Mouse (Mus musculus): Measurements from ENCODE around the gene Krtap9-5. TPM values are rescaled to one million over a fixed set of nuclear protein-coding genes. Genes with fewer than 3 reads are reported as not detected.

The Krtap9-5 gene
- polyA plus RNA-seq, 1 experiment from 2014 or later, result not detected

GRCm38 (mm10) chr11:99988530-99988929 lies 40.3 kb downstream of the Krtap9-5 start:
- no peak for ATAC-seq (replicated peaks; ENCODE audit: low FRiP score)
- peaks cover 3% of the 10 kb centered on the region; the same call in 1 of the 2 replicates for H3K4me1 ChIP-seq
- H3K4me2 ChIP-seq, result no peak overlapping the region
- H3K27me3 ChIP-seq, result peaks cover 15% of the 10 kb centered on the region
- H3K9me3 ChIP-seq (replicated peaks), result no peaks in the 10 kb centered on the region
- no peak overlapping the region for H3K27ac ChIP-seq
- H3K9ac ChIP-seq, result no peak overlapping the region
- 88% methylated on average over 3 of the region's 3 CpGs for WGBS
- no peak overlapping the region for H3K4me3 ChIP-seq (replicated peaks)
- no peaks in the 10 kb centered on the region for H3K36me3 ChIP-seq

DNA sequence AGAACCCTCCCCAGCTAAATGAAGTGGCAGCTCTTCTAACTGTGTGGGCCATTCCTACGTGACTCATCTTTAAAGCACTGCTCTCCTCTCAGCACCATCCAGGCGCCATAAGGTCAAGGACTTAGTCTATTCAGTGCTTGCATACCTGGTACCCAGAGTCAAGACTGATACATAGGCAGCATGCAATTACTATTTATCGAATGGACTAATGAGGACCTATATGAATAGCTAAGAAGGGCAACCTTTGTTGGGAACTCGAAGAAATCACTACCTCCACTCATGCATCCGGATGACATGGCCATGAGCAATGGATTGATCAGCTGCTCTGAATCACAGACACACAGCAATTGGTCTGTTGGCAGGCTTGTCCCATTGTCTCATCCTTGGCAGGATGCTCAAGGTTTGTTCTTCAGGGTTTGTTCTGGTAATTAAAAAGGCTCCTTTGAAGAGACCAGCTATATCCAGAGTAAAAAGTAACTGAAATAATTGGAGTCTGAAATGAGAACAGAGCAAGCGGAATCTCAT lies 41.7 kb downstream of the Krtap9-5 start:
- WGBS, result 83% methylated on average over 6 of the region's 6 CpGs
- Histone ChIP-seq H3K4me1 (peaks cover 7% of the 10 kb centered on the region; the same call in 1 of the 2 replicates), H3K27ac (no peak overlapping the region), H3K9me3 (replicated peaks) (no peaks in the 10 kb centered on the region), H3K4me2 (no peak overlapping the region), H3K4me3 (replicated peaks) (no peak overlapping the region), H3K27me3 (peaks cover 22% of the 10 kb centered on the region), H3K36me3 (no peaks in the 10 kb centered on the region), H3K9ac (no peak overlapping the region)
- no peak for ATAC-seq (replicated peaks; ENCODE audit: low FRiP score)

DNA sequence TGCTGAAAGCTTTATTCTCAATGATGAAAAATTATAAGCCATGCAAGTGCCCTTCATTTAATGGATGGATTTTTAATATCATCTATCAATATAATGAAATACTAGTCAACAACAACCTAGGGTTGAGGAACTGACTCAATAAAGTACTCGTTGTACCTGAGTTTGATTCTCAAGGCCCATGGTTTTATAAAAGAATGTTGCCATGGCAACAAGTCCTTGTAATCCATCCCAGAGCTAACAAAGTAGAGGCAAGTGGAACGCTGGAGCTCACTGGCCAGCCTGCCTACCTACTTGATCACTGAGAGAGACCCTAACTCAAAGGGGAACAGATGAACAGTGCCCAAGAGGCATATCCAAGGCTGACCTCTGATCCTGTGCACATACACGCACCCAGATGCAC lies 42.3 kb downstream of the Krtap9-5 start:
- Histone ChIP-seq H3K9me3 (replicated peaks) (no peaks in the 10 kb centered on the region), H3K36me3 (no peaks in the 10 kb centered on the region), H3K27me3 (peaks cover 21% of the 10 kb centered on the region), H3K4me3 (replicated peaks) (no peak overlapping the region), H3K4me2 (no peak overlapping the region), H3K4me1 (peaks cover 7% of the 10 kb centered on the region; the same call in 1 of the 2 replicates), H3K27ac (no peak overlapping the region), H3K9ac (no peak overlapping the region)
- WGBS, result 87% methylated on average over 3 of the region's 3 CpGs
- ATAC-seq (replicated peaks; ENCODE audit: low FRiP score), result no peak

DNA sequence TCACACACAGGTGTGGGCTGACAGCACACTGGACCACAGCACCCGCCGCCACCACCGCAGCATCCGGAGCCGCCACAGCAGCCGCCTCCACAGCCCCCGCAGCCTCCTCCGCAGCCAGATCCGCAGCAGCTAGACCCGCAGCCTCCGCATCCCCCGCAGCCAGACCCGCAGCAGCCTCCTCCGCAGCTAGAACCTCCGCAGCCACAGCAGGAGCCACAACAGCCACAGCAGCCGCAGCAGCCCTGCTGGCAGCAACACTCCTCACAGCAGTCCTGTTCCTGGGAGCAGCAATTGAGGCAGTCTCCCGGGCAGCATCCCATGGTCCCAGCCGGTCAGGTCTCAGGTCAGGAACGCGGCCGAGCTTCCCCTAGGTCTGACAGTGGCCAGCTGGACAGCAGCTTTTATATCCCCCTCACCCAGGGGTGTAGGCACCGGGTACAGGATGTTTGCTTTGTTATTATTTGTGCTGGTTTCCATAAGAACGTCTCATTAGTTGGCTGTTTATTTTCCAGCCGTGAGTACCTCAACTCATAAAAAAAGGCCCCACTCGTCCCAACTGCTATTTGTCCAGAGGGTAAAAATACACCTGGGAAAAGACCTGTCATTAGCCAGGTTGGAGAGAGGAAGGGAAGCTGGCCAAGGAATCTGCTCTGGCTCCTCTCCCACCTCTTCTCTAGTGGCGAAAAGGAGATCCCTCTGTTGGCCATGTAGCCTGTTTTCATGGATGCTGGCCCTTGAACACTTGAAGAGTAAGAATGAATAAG lies 45.5 kb downstream of the Krtap9-5 start, which contains the start of gene Krtap17-1:
Krtap17-1 (minus strand) TSS at position 375 of the 764 bp plus-strand sequence.
- Histone ChIP-seq H3K27ac (no peak within 1 kb of the TSS), H3K4me3 (replicated peaks) (0 out of 2 replicates have a peak within 1 kb of the TSS, but pooled peaks have one; percentile 7), H3K9me3 (replicated peaks) (no peaks in the 10 kb centered on the region), H3K4me1 (peaks cover 7% of the 10 kb centered on the region; the same call in 1 of the 2 replicates), H3K27me3 (peaks cover 21% of the 10 kb centered on the region), H3K36me3 (no peaks in the 10 kb centered on the region), H3K4me2 (peak within 1 kb of the TSS; percentile 41), H3K9ac (no peak within 1 kb of the TSS)
- WGBS, result 11% methylated on average over 26 of the region's 26 CpGs
- ATAC-seq (replicated peaks; ENCODE audit: low FRiP score), result no peak

- no peak overlapping the region for H3K4me2 ChIP-seq
- peaks cover 7% of the 10 kb centered on the region; the same call in 1 of the 2 replicates for H3K4me1 ChIP-seq
- H3K36me3 ChIP-seq, result no peaks in the 10 kb centered on the region
- 38% methylated on average over 4 of the region's 4 CpGs for WGBS
- H3K27me3 ChIP-seq, result peaks cover 21% of the 10 kb centered on the region
- no peak for ATAC-seq (replicated peaks; ENCODE audit: low FRiP score)
- H3K9me3 ChIP-seq (replicated peaks), result no peaks in the 10 kb centered on the region
- no peak overlapping the region for H3K4me3 ChIP-seq (replicated peaks)
- H3K9ac ChIP-seq, result no peak overlapping the region
- H3K27ac ChIP-seq, result no peak overlapping the region
These were observed 46.0 kb downstream of the Krtap9-5 start for GRCm38 (mm10) chr11:99994384-99994661.

- Histone ChIP-seq H3K27me3 (peaks cover 5% of the 10 kb centered on the region), H3K4me3 (replicated peaks) (no peak overlapping the region), H3K36me3 (no peaks in the 10 kb centered on the region), H3K9me3 (replicated peaks) (no peaks in the 10 kb centered on the region), H3K27ac (no peak overlapping the region), H3K4me2 (no peak overlapping the region), H3K4me1 (no peaks in the 10 kb centered on the region), H3K9ac (no peak overlapping the region)
- WGBS, result 88% methylated on average over 7 of the region's 7 CpGs
- no peak for ATAC-seq (replicated peaks; ENCODE audit: low FRiP score)
These were observed 50.8 kb downstream of the Krtap9-5 start for GRCm38 (mm10) chr11:99999091-99999490.

Other genes starting within 250 kb of the Krtap9-5 start
- gene Gm14180, start 214.2 kb upstream of the Krtap9-5 start, polyA plus RNA-seq (2015; fragmentation: Nextera tagmentation; extraction: Ambion mirVana), result not detected in 2 replicates
- not detected in 2 replicates for gene Gm11595, start 175.6 kb upstream of the Krtap9-5 start, polyA plus RNA-seq (2015; fragmentation: Nextera tagmentation; extraction: Ambion mirVana)
- gene Krtap4-8, start 167.8 kb upstream of the Krtap9-5 start, polyA plus RNA-seq (2015; fragmentation: Nextera tagmentation; extraction: Ambion mirVana), result not detected in 2 replicates
- gene Krtap4-9, start 163.3 kb upstream of the Krtap9-5 start, polyA plus RNA-seq (2015; fragmentation: Nextera tagmentation; extraction: Ambion mirVana), result not detected in 2 replicates
- not detected in 2 replicates for gene Gm11596, start 155.0 kb upstream of the Krtap9-5 start, polyA plus RNA-seq (2015; fragmentation: Nextera tagmentation; extraction: Ambion mirVana)
- gene Gm11569, start 149.5 kb upstream of the Krtap9-5 start, polyA plus RNA-seq (2015; fragmentation: Nextera tagmentation; extraction: Ambion mirVana), result not detected in 2 replicates
- gene Gm11554, start 144.0 kb upstream of the Krtap9-5 start, polyA plus RNA-seq (2015; fragmentation: Nextera tagmentation; extraction: Ambion mirVana), result not detected in 2 replicates
- gene Krtap4-13, start 138.6 kb upstream of the Krtap9-5 start, polyA plus RNA-seq (2015; fragmentation: Nextera tagmentation; extraction: Ambion mirVana), result not detected in 2 replicates
- gene Gm11564, start 132.8 kb upstream of the Krtap9-5 start, polyA plus RNA-seq (2015; fragmentation: Nextera tagmentation; extraction: Ambion mirVana), result not detected in 2 replicates
- gene 2300003K06Rik, start 110.4 kb upstream of the Krtap9-5 start, polyA plus RNA-seq (2015; fragmentation: Nextera tagmentation; extraction: Ambion mirVana), result not detected in 2 replicates
- gene Krtap4-16, start 96.9 kb upstream of the Krtap9-5 start, polyA plus RNA-seq (2015; fragmentation: Nextera tagmentation; extraction: Ambion mirVana), result not detected in 2 replicates
- not detected in 2 replicates for gene Gm11568, start 90.6 kb upstream of the Krtap9-5 start, polyA plus RNA-seq (2015; fragmentation: Nextera tagmentation; extraction: Ambion mirVana)
- gene Gm11559, start 84.0 kb upstream of the Krtap9-5 start, polyA plus RNA-seq (2015; fragmentation: Nextera tagmentation; extraction: Ambion mirVana), result not detected in 2 replicates
- not detected in 2 replicates for gene Krtap9-1, start 75.1 kb upstream of the Krtap9-5 start, polyA plus RNA-seq (2015; fragmentation: Nextera tagmentation; extraction: Ambion mirVana)
- gene Gm11567, start 69.3 kb upstream of the Krtap9-5 start, polyA plus RNA-seq (2015; fragmentation: Nextera tagmentation; extraction: Ambion mirVana), result not detected in 2 replicates
- gene Krtap31-1, start 40.6 kb upstream of the Krtap9-5 start, polyA plus RNA-seq (2015; fragmentation: Nextera tagmentation; extraction: Ambion mirVana), result not detected in 2 replicates
- not detected in 2 replicates for gene Gm11565, start 33.7 kb upstream of the Krtap9-5 start, polyA plus RNA-seq (2015; fragmentation: Nextera tagmentation; extraction: Ambion mirVana)
- gene Krtap31-2, start 12.2 kb upstream of the Krtap9-5 start, polyA plus RNA-seq (2015; fragmentation: Nextera tagmentation; extraction: Ambion mirVana), result not detected in 2 replicates
- not detected in 2 replicates for gene Krtap29-1, start 30.6 kb downstream of the Krtap9-5 start, polyA plus RNA-seq (2015; fragmentation: Nextera tagmentation; extraction: Ambion mirVana)
- not detected in 2 replicates for gene Krtap16-1, start 38.1 kb downstream of the Krtap9-5 start, polyA plus RNA-seq (2015; fragmentation: Nextera tagmentation; extraction: Ambion mirVana)
- gene Krtap17-1, start 45.5 kb downstream of the Krtap9-5 start, polyA plus RNA-seq (2015; fragmentation: Nextera tagmentation; extraction: Ambion mirVana), result not detected in 2 replicates
- gene Krt33a, start 67.7 kb downstream of the Krtap9-5 start, polyA plus RNA-seq (2015; fragmentation: Nextera tagmentation; extraction: Ambion mirVana), result not detected in 2 replicates
- gene Krt33b, start 81.4 kb downstream of the Krtap9-5 start, polyA plus RNA-seq (2015; fragmentation: Nextera tagmentation; extraction: Ambion mirVana), result not detected in 2 replicates
- not detected in 2 replicates for gene Krt34, start 93.1 kb downstream of the Krtap9-5 start, polyA plus RNA-seq (2015; fragmentation: Nextera tagmentation; extraction: Ambion mirVana)
- gene Krt31, start 102.1 kb downstream of the Krtap9-5 start, polyA plus RNA-seq (2015; fragmentation: Nextera tagmentation; extraction: Ambion mirVana), result not detected in 2 replicates
- not detected in 2 replicates for gene Krt32, start 139.8 kb downstream of the Krtap9-5 start, polyA plus RNA-seq (2015; fragmentation: Nextera tagmentation; extraction: Ambion mirVana)
- not detected in 2 replicates for gene Krt35, start 147.8 kb downstream of the Krtap9-5 start, polyA plus RNA-seq (2015; fragmentation: Nextera tagmentation; extraction: Ambion mirVana)
- 0.86 and 1.2 TPM in 2 replicates for gene Krt36, start 157.2 kb downstream of the Krtap9-5 start, polyA plus RNA-seq (2015; fragmentation: Nextera tagmentation; extraction: Ambion mirVana)
- gene Krt13, start 173.1 kb downstream of the Krtap9-5 start, polyA plus RNA-seq (2015; fragmentation: Nextera tagmentation; extraction: Ambion mirVana), result 0.51 and 0.57 TPM in 2 replicates
- gene Krt15, start 187.5 kb downstream of the Krtap9-5 start, polyA plus RNA-seq (2015; fragmentation: Nextera tagmentation; extraction: Ambion mirVana), result 5.0 and 14.8 TPM in 2 replicates
- 69.7 and 75.3 TPM in 2 replicates for gene Krt19, start 200.2 kb downstream of the Krtap9-5 start, polyA plus RNA-seq (2015; fragmentation: Nextera tagmentation; extraction: Ambion mirVana)
- gene Krt9, start 244.8 kb downstream of the Krtap9-5 start, polyA plus RNA-seq (2015; fragmentation: Nextera tagmentation; extraction: Ambion mirVana), result not detected in 2 replicates